Mouse (Mus musculus): ENCODE results near the gene 1300017J02Rik.

The 1300017J02Rik gene

DNA sequence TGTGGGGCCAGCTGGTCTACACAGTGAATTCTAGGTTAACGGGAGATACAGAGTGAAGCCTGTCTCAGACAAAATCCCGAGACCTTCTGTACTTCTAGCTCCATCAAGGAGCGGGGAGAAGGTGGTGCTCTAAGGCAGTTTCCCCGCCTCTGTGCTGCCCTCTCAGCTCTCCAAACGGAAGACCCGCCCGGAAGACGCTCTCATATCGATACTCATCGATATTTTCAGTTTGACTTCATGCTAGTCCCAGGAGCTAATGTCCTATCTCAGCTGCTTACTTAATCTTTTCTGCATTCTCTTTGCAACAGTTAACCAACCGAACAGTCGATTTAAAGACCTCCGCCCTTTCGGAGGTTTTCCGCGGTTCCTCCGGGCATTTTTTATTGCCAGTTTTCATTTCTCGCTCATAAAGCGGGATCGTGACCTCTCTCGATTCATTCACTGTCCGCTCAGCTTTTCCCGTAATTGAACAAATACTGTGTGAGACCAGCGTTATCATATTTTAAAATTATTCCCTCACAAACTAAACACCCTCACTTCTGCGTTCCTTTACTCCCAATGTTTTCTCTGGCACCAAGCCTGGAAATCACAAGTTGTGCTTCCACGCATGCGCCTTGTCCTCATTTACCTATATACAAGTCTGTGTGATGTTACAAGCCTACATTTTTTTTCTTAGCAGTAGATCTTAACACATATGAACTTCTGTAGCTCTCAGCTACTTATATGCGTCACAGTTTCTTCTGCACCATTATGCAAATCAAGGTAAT is 92.0 kb downstream of the 1300017J02Rik start:
- DNase-seq (ENCODE audit: low spot score in 2 of 2): no peak

DNA sequence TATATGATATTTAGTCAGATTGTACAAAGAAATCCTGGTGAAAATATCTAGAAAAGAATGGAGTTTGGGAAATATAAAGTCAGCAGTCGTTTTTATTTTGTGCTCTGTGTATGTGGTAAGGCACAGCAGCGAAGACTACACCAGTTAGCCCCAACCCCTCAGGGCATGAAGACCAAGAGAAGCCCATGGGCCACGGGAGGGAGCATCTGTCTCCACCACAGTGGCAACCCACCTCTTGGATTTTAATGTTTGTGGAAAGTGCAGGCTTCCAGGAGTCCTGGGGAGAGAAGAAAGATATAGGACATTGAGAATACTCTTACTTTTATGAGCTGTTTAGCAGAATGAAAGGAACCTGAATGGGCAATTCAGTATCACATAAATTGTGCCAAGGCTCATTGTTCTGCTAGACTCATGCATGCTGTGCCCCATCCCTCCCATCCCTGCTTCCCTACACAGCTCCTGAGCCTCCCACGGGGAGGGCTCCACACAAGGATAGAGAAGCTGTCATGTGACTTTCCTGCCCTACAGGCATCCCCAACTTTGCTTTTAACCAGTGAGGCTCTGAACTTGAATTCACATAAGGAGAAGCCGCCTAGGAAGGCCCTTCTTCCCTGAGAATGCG is 96.0 kb downstream of the 1300017J02Rik start:
- no peak for DNase-seq (ENCODE audit: low spot score in 2 of 2)

GRCm38 (mm10) chr9:103207846-103208245 is 97.0 kb downstream of the 1300017J02Rik start:
- peak in 1 of 2 experiments; percentile 42 for DNase-seq (ENCODE audit: low spot score in 2 of 2)

DNA sequence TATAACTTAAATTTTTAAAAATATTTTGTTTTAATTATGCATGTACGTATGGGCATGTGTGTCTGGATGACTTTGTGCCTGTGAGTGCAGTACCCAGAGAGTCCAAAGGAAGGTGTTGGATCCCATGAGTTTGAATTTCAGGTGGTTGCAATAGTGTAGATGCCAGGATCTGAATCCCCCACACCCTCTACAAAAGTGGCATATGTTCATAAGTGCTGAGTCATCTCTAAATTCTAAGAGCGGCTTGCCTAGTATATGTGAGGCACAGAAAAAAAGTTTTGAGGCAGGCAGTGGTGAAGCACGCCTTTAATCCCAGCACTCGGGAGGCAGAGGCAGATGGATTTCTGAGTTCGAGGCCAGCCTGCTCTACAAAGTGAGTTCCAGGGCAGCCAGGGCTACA is 99.1 kb downstream of the 1300017J02Rik start:
- no peak for DNase-seq (ENCODE audit: low spot score in 2 of 2)

DNA sequence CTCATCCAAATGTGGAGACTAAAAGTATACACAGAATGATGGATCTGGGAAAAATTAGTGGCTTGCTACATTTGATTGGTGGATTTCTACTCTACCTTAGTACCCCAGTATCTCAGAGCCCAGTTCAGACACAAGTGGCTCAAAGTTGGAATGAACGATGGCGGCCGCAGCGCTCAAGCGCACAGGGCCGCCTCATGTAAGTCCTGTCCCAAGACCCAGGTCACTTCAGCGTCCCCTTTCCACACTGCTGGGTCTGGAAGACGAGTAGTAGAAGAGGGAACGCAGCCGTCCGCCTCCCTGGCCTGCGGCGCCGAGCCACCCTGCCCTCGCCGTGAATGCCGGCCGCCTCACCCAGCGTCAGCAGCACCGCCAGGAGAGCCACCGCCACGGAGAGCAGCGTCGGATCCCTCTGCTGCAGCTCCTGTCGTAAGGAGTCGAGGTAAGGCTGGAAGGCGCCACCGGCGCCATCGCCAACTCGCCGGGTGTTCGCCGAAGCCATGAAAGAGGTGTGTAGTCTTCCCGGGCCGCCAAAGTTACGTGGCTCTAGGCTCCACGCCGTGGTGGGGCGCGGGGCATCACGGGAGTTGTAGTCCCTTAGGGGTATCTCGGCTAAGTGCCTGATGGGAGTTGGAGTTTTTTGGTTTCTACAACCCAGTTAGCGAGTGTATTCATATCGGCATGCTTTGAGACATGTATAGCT is 103.2 kb downstream of the 1300017J02Rik start, which contains the start of gene Srprb:
TSS of gene Srprb (minus strand) at position 577 of the 700 bp plus-strand sequence.
- peak; percentile 86 to 91 for DNase-seq (ENCODE audit: low spot score in 2 of 2)
